ENCODE assay signal across 16 mouse cellular contexts in genomic region chr3:133744552-133745118, GRCm38 (mm10).
"Had no signal": no experiment of that assay in that cellular context is flagged by ENCODE, and none has a peak within 500 bp of the region (broad histone marks: within the 10 kb centered on the region; RNA-seq: fewer than 3 reads in every experiment).

No protein-coding gene starts in this region.

- H3K9me3 ChIP-seq: neural tube, embryonic 13.5 days; neural tube, embryonic 15.5 days; stomach, embryonic 15.5 days had no signal

- H3K4me3 ChIP-seq: neural tube, embryonic 13.5 days; neural tube, embryonic 15.5 days; stomach, embryonic 15.5 days had no signal

- H3K4me2 ChIP-seq: neural tube, embryonic 13.5 days; neural tube, embryonic 15.5 days; stomach, embryonic 15.5 days had no signal

- H3K27me3 ChIP-seq: neural tube, embryonic 13.5 days; neural tube, embryonic 15.5 days; stomach, embryonic 15.5 days had no signal

- H3K4me1 ChIP-seq: neural tube, embryonic 13.5 days; neural tube, embryonic 15.5 days; stomach, embryonic 15.5 days had no signal

- H3K36me3 ChIP-seq: neural tube, embryonic 13.5 days; neural tube, embryonic 15.5 days; stomach, embryonic 15.5 days had no signal

- H3K9ac ChIP-seq: neural tube, embryonic 13.5 days; neural tube, embryonic 15.5 days; stomach, embryonic 15.5 days had no signal

- DNase-seq: retina, postnatal 1 day; right cerebral cortex, adult 18-20 months; right cerebral cortex, postnatal 14 days; right cerebral cortex, postnatal 25 days; right cerebral cortex, postnatal 4 days; spleen, adult 18-20 months; thymus, adult 18-20 months; thymus, adult 2 months; thymus, postnatal 14 days; thymus, postnatal 25 days; thymus, postnatal 36 days; thymus, postnatal 4 days had no signal

- H3K27ac ChIP-seq: neural tube, embryonic 13.5 days; neural tube, embryonic 15.5 days; stomach, embryonic 15.5 days; stomach, postnatal 0 days had no signal
